Mouse (Mus musculus): ENCODE data around the gene Zfp821.

DNA sequence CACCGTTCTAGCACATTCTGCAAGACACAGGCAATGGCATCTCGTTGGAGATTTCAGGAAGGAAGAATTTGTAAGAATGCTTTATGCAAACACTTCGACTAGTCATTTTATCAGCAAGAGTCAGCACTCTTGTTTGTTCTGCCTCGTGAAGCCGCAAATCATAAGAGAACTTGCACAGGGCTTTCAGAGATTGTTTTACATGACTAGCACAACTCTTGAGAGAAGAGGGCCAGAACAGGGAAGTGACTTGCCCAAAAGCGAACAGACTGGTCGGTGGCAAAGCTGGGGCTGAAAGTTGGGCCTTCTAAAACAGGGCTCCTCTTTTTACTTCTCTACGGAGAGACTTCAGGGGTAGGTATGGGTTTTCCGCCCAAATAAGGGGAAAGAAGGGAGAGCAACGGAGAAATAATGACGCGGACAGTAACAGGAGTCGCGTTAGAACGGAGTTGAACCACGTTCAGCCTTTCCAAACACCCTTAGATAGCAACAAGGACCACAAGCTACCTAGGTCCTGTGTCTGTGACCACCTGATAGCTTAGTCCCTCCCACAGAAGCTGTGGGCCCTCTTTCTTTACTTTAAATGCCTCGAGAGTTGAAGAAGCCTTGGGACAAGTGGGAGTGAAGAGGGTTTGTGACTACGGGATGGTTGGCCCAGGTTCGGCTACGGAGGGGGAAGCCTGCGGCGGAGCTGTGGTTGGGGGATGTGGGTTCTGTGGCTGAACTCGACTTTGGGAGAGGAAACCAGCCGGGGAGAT lies 604 bp upstream of the Zfp821 start:
- TF ChIP-seq POLR2A (IDR thresholded peaks at IDR 0.05; ENCODE audit: borderline replicate concordance, extremely low read depth, low read depth, low read length) = no peak
- no peak for TF ChIP-seq CTCF (IDR thresholded peaks at IDR 0.05; ENCODE audit: insufficient read depth, low read length)

All from lung, adult 2 months (tissue).